Mouse (Mus musculus) forebrain, embryonic 11.5 days (tissue): ENCODE measurements around the gene Cmtm6. TPM values are rescaled to one million over a fixed set of nuclear protein-coding genes. Genes with fewer than 3 reads are reported as not detected.

Experiments
- ATAC-seq: fragments of 200-750 bp; cut with Nextera tagmentation; replicated peaks from 2 replicates; pipeline ENCODE4 v1.8.0; 2017; ENCODE audit warnings: moderate TSS enrichment; ENCODE audit not compliant: low FRiP score
- DNase-seq: peaks from one replicate; pipeline ENCODE4 v3.0.0-alpha.2; 2017; ENCODE audit warnings: low spot score
- H3K27ac ChIP-seq: fragments of 300-500 bp; sonication (generic); 2 replicates; pipeline ENCODE4 v1.5.1; 2014; ENCODE audit warnings: low read depth, low read length
- H3K27me3 ChIP-seq: fragments of 300-500 bp; sonication (generic); 2 replicates; pipeline ENCODE4 v1.6.1; 2014; ENCODE audit warnings: mild to moderate bottlenecking, low read length, mixed read lengths; ENCODE audit not compliant: control insufficient read depth, insufficient read depth
- H3K36me3 ChIP-seq: fragments of 300-500 bp; sonication (generic); 2 replicates; pipeline ENCODE4 v1.6.1; 2014; ENCODE audit warnings: mild to moderate bottlenecking, low read length, moderate library complexity, mixed read lengths; ENCODE audit not compliant: control insufficient read depth, insufficient read depth
- H3K4me1 ChIP-seq: fragments of 300-500 bp; sonication (generic); replicated peaks from 2 replicates; pipeline ENCODE4 v1.6.1; 2014; ENCODE audit warnings: low read length, mixed read lengths; ENCODE audit not compliant: control insufficient read depth, insufficient read depth
- H3K4me2 ChIP-seq: fragments of 300-500 bp; sonication (generic); 2 replicates; pipeline ENCODE4 v1.6.1; 2014; ENCODE audit warnings: low read depth, mild to moderate bottlenecking, low read length, moderate library complexity, mixed read lengths; ENCODE audit not compliant: severe bottlenecking
- H3K4me3 ChIP-seq: fragments of 300-500 bp; sonication (generic); 2 replicates; pipeline ENCODE4 v1.5.1; 2014; ENCODE audit warnings: low read depth, low read length
- H3K9ac ChIP-seq: fragments of 300-500 bp; sonication (generic); 2 replicates; pipeline ENCODE4 v1.6.1; 2014; ENCODE audit warnings: low read length
- H3K9me3 ChIP-seq: fragments of 300-500 bp; sonication (generic); 2 replicates; pipeline ENCODE4 v1.6.1; 2016; ENCODE audit warnings: low read length, mixed read lengths; ENCODE audit not compliant: control insufficient read depth
- WGBS: fragments of 180-500 bp; shearing (Covaris S2); extraction: QIAGEN DNeasy Blood & Tissue Kit; methylation state at CpG from one replicate; pipeline ENCODE4 v1.1.7; 2014; 5-methylcytosine and 5-hydroxymethylcytosine counted together
- polyA plus RNA-seq: library from polyadenylated mRNA; unstranded; fragments of >200 nt; fragmentation: Nextera tagmentation; extraction: Ambion mirVana; gene quantifications from 2 replicates; pipeline ENCODE4 v1.2.1, GENCODE M21; 2014

Gene Cmtm6
- polyA plus RNA-seq, 1 experiment from 2014 or later = 26.9 TPM

DNA sequence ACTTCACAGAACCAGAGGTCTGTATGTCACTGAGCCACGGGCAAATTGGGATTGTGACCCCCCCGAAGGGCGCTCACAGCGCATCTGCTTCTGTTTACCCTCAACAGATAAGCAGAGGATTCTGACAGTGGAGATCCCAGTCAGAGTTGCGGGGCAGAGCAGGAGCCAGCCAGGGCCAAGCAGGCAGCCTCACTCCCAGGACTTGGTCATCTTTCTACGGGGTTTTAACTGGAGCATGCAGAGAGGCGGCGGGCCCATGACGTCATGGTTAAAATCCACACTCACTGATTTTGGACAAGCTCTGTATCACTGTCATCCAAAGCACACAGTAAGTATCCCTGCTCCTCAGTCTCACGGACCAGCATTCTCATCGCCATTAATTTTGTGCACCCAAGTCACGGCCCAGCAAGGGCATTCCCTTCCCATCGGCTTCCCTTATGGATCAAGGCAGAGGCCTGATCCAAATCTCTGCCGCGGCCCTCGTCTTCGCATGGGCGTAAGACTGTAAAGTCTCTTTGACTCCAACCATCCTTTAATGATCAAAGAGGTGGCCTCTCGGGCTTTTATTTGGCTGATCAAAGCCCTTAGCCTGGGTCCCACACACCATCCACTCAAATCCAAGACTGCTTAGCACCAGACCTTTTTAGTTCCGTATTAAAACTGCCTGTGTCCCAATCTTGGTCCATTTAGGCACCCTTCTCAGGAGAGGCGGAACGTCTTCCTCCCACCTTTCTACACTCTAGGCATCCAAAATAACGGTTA, 49.2 kb downstream of the Cmtm6 start:
- peaks cover 5% of the 10 kb centered on the region; the same call in 1 of the 2 replicates for H3K4me1 ChIP-seq
- peak; percentile 66 for DNase-seq
- H3K4me2 ChIP-seq = peak overlapping the region; percentile 98
- 0 out of 2 replicates have a peak, but pooled peaks have one; percentile 26 for ATAC-seq
- 34% methylated on average over 23 of the region's 23 CpGs for WGBS
- H3K27me3 ChIP-seq = 0 out of 2 replicates have a peak, but pooled peaks cover 2% of the 10 kb centered on the region
- H3K9me3 ChIP-seq = no peaks in the 10 kb centered on the region
- no peak overlapping the region for H3K27ac ChIP-seq
- H3K36me3 ChIP-seq = no peaks in the 10 kb centered on the region
- H3K9ac ChIP-seq = peak overlapping the region; percentile 78
- H3K4me3 ChIP-seq = peak overlapping the region; percentile 56

DNA sequence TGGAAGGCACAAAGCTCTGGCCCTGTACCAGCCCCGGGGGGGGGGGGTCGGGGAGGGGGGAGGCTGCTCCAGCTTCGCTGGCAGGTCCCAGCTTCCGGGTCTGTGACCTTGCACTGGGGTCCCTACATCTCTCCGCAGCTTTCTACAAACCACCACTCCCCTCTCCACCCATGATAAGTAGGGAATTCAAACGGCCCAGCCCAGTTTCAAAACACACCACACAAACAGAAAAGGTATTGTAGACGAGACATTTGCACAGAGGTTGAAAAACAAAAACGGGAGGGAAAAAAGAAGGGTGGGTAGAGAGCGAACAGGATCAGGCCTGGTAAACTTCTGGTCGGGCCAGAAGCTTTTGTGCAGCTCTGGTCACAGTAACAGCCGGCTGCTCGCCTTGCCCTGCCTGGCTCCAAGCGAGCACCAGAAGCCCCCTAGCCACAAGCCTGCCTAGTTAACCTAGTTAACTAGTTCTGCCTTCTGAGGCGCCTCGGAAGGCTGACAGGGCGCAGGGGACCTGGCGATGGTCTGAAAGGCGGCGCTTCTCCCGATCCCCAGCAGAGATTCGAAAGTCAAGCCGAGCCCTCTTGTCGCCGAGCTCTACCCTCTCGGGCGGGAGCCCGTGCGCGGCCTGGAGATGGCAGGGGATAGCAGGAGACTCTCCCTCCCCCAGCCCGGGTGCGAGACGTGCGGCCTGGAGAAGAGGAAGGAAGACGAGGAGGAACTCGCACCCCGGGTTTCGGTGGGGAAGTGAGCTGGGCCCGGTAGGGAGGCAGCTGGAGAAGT, 50.0 kb downstream of the Cmtm6 start:
- H3K9ac ChIP-seq = peak overlapping the region; percentile 78
- peak overlapping the region; percentile 56 for H3K4me3 ChIP-seq
- H3K27ac ChIP-seq = 0 out of 2 replicates have a peak overlapping the region, but pooled peaks have one; percentile 25
- no peaks in the 10 kb centered on the region for H3K9me3 ChIP-seq
- DNase-seq = peak; percentile 78
- no peaks in the 10 kb centered on the region for H3K36me3 ChIP-seq
- peaks cover 5% of the 10 kb centered on the region; the same call in 1 of the 2 replicates for H3K4me1 ChIP-seq
- ATAC-seq = peak; percentile 38; the same call in 1 of the 2 replicates
- WGBS = under 1% methylated on average over 37 of the region's 38 CpGs
- peak overlapping the region; percentile 98 for H3K4me2 ChIP-seq
- 0 out of 2 replicates have a peak, but pooled peaks cover 2% of the 10 kb centered on the region for H3K27me3 ChIP-seq

DNA sequence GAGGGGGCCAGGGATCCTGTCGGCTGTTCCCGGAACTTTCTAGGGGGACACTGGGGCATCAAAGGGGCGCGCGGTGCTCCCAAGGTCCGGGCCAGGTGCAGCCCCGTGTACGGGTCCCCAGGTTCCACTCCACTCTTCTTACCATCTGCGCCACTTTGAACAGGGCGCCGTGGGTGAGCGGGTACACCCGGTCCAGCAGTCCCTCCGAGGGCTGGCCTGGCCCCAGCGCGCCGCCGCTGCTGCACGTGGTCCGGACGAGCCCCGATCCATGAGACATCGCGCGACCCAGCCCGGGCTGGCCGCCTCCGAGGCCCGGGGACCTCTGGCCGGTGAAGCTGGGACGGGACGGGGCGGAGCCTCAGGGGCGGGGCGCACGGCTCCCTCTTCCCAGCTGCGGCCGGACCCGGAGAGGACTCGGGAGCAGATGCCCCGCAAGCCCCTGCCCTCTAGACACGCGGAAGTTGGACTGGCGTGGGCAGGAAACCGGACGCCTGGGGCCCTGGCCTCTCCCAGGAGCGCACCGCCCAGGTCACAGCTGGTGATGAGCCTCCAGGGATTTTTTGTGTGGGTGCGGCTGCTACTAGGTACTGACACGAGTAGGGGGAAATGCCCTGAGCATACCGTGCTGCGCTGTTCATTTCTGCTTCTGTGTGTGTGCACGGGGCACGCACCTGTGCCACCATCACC, 50.8 kb downstream of the Cmtm6 start, which contains the start of gene Cmtm7:
Gene Cmtm7, minus strand, starts transcription at position 331 of the 687 bp plus-strand sequence.
- WGBS = 2% methylated on average over 53 of the region's 54 CpGs

DNA sequence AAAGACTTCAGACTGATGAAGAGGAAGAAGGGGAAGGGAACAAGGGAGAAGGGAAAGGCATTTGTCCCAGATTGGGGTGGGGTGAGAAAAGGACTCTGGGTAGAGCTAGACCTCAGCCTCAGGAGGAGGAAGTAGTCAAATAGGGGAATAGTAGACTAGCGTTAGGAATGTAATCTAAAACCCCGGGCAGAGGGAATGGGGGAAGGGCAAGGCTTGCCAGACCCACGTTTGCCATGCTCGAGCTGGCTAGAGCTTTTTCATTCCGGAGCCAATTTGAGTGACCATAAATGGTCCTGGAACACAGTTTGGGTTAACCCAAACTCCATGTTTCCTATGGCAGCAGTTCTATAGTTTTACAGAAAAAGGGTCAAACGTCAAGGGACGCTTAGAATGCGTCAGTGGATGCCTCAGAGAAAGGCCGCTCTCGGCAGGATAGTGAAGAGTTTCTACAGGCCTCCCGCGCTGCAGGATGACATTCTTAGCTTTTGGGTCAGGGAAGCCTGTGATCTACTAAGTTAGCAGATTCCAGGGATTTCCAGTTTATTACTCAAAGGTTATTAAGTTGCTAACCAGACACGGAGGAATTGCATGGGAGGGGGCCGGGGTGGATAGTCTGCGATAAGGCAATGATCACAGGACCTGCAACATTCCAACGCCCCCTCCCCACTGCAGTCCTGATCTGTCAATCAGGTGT, 54.7 kb downstream of the Cmtm6 start:
- H3K9ac ChIP-seq = peak overlapping the region; percentile 21; the same call in 1 of the 2 replicates

More for the DNA sequence above, 50.8 kb downstream of the Cmtm6 start, which contains the start of gene Cmtm7:
- Histone ChIP-seq H3K27me3 (0 out of 2 replicates have a peak, but pooled peaks cover 2% of the 10 kb centered on the region), H3K9me3 (no peaks in the 10 kb centered on the region), H3K27ac (0 out of 2 replicates have a peak within 1 kb of the TSS, but pooled peaks have one; percentile 25), H3K4me1 (peaks cover 5% of the 10 kb centered on the region; the same call in 1 of the 2 replicates), H3K4me2 (peak within 1 kb of the TSS; percentile 98), H3K36me3 (no peaks in the 10 kb centered on the region), H3K4me3 (peak within 1 kb of the TSS; percentile 56), H3K9ac (peak within 1 kb of the TSS; percentile 78)
- ATAC-seq (peak; percentile 82), DNase-seq (peak; percentile 89)

DNA sequence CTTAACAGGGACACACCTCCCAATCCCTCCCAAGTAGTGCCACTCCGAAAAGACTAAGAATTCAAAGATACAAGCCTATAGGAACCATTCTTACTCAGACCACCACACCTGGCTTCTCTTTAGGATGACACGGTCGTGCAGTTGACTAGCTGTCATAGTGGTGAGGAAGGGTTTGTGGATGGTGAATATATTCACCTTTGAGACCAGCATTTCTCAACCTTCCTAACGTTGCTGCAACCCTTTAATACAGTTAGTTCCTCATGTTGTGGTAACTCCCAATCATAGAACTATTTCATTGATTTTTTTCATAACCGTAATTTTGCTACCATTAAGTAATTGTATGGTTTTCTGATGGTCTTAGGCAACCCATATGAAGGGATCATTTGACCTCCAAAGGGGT, 56.2 kb downstream of the Cmtm6 start:
- no peak overlapping the region for H3K4me3 ChIP-seq
- no peak for ATAC-seq
- no peaks in the 10 kb centered on the region for H3K4me1 ChIP-seq
- WGBS = 96% methylated on average over 5 of the region's 5 CpGs
- DNase-seq = no peak
- H3K9me3 ChIP-seq = no peaks in the 10 kb centered on the region
- H3K4me2 ChIP-seq = no peak overlapping the region
- H3K36me3 ChIP-seq = no peaks in the 10 kb centered on the region
- no peak overlapping the region for H3K27ac ChIP-seq
- no peak overlapping the region for H3K9ac ChIP-seq
- 0 out of 2 replicates have a peak, but pooled peaks cover 2% of the 10 kb centered on the region for H3K27me3 ChIP-seq

More for the DNA sequence above, 54.7 kb downstream of the Cmtm6 start:
- H3K36me3 ChIP-seq = no peaks in the 10 kb centered on the region
- H3K4me1 ChIP-seq = peaks cover 5% of the 10 kb centered on the region; the same call in 1 of the 2 replicates
- DNase-seq (no peak), ATAC-seq (no peak)
- no peak overlapping the region for H3K4me2 ChIP-seq
- WGBS = 10% methylated on average over 16 of the region's 16 CpGs
- H3K27me3 ChIP-seq = 0 out of 2 replicates have a peak, but pooled peaks cover 2% of the 10 kb centered on the region
- H3K27ac ChIP-seq = no peak overlapping the region
- no peaks in the 10 kb centered on the region for H3K9me3 ChIP-seq
- no peak overlapping the region for H3K4me3 ChIP-seq

DNA sequence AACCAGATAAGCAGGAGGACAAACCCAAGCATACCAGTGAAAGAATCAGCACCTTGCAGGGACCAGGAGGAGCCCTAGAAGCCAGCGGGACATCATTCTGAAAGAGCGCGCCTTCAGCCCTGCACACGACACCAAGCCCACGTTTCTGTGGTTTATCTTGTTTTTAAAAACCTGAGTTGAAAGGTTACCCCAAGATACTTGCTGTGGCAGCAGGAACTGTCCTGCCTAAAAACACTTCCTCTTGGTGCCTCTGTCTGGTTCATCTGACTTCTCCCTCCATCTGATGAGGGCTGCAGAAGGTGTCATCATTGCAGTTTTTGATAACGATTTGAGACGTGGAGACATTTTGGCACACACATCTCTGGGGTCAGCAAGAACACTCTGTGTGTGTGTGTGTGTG, 56.8 kb downstream of the Cmtm6 start:
- Histone ChIP-seq H3K4me1 (no peaks in the 10 kb centered on the region), H3K36me3 (no peaks in the 10 kb centered on the region), H3K4me2 (no peak overlapping the region), H3K27me3 (0 out of 2 replicates have a peak, but pooled peaks cover 2% of the 10 kb centered on the region), H3K27ac (no peak overlapping the region), H3K4me3 (no peak overlapping the region), H3K9ac (no peak overlapping the region), H3K9me3 (no peaks in the 10 kb centered on the region)
- DNase-seq = no peak
- ATAC-seq = no peak
- WGBS = 92% methylated on average over 7 of the region's 7 CpGs

DNA sequence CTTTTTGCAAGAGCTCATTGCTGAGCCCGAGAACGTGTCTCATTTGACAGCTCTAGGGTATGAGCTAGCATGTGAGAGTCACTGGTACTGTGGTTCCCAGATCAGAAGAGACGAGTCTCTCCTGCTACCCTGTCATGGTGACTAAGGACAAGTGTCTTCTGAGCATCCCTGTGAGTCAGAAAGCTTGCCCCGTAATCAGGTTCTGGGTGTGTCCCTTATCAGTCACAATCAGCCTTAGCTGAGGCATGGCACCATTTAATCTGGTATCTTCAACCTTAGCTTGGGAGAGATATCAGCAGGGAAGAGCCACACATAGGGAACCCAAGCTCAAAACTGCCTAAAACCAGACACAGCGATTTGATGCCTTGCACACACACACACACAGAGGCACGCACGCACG, 57.8 kb downstream of the Cmtm6 start:
- Histone ChIP-seq H3K36me3 (no peaks in the 10 kb centered on the region), H3K27ac (no peak overlapping the region), H3K4me1 (no peaks in the 10 kb centered on the region), H3K4me3 (no peak overlapping the region), H3K9me3 (no peaks in the 10 kb centered on the region), H3K27me3 (no peaks in the 10 kb centered on the region), H3K9ac (no peak overlapping the region), H3K4me2 (no peak overlapping the region)
- no peak for ATAC-seq
- no peak for DNase-seq
- WGBS = 91% methylated on average over 8 of the region's 8 CpGs
